Mouse (Mus musculus) MEL (cell line): ENCODE results near the gene Cpeb2. TPM values are rescaled to one million over a fixed set of nuclear protein-coding genes. Genes with fewer than 3 reads are reported as not detected.

Experiments
- DNase-seq: peaks from one replicate; pipeline ENCODE4 v3.0.0; 2011; ENCODE audit warnings: low read depth, low spot score
- H3K27ac ChIP-seq: 2 replicates; pipeline ENCODE4 v1.5.1; 2012; ENCODE audit warnings: low read depth, mild to moderate bottlenecking, control low read depth, low read length, moderate library complexity; ENCODE audit not compliant: control insufficient read depth
- H3K27me3 ChIP-seq, 2 experiments: fragments of 150-350 bp in 1 of 2; sonication (generic) in 1 of 2; 2 replicates each; pipeline ENCODE4 v1.6.1; 2012; ENCODE audit warnings: low read length in 2 of 2, mild to moderate bottlenecking in 2 of 2, improper control_type of control experiment in 1 of 2, moderate library complexity in 1 of 2; ENCODE audit not compliant: insufficient read depth in 2 of 2, control insufficient read depth in 1 of 2
- H3K36me3 ChIP-seq, 2 experiments: 2 replicates each; pipeline ENCODE4 v1.6.1; 2012 to 2014; ENCODE audit warnings: low read length in 2 of 2, improper control_type of control experiment in 1 of 2, inconsistent platforms in 1 of 2, mild to moderate bottlenecking in 1 of 2; ENCODE audit not compliant: insufficient read depth in 2 of 2, control insufficient read depth in 1 of 2
- H3K4me1 ChIP-seq, 2 experiments: fragments of 150-350 bp in 1 of 2; sonication (generic) in 1 of 2; 2 replicates each; pipeline ENCODE4 v1.6.1; 2012; ENCODE audit warnings: low read length in 2 of 2, improper control_type of control experiment in 1 of 2, mild to moderate bottlenecking in 1 of 2; ENCODE audit not compliant: insufficient read depth in 2 of 2, control insufficient read depth in 1 of 2
- H3K4me3 ChIP-seq, 2 experiments: fragments of 150-350 bp in 1 of 2; sonication (generic) in 1 of 2; 2 replicates each; pipeline ENCODE4 v1.5.1; 2012; ENCODE audit warnings: low read depth in 2 of 2, low read length in 2 of 2, mild to moderate bottlenecking in 2 of 2, moderate library complexity in 2 of 2, control low read depth in 1 of 2, improper control_type of control experiment in 1 of 2; ENCODE audit not compliant: control insufficient read depth in 1 of 2, insufficient read depth in 1 of 2
- H3K79me2 ChIP-seq: 2 replicates; pipeline ENCODE4 v1.6.1; 2012; ENCODE audit warnings: mild to moderate bottlenecking, low read length, moderate library complexity; ENCODE audit not compliant: control insufficient read depth, poor library complexity, insufficient read depth
- H3K9ac ChIP-seq: 2 replicates; pipeline ENCODE4 v1.6.1; 2012; ENCODE audit warnings: low read depth, mild to moderate bottlenecking, control low read depth, low read length, moderate library complexity; ENCODE audit not compliant: control insufficient read depth, poor library complexity, severe bottlenecking
- H3K9me3 ChIP-seq: fragments of 150-350 bp; sonication (generic); replicated peaks from 2 replicates; pipeline ENCODE4 v1.6.1; 2012; ENCODE audit warnings: mild to moderate bottlenecking, low read length, improper control_type of control experiment, moderate library complexity; ENCODE audit not compliant: insufficient read depth
- CHD1 ChIP-seq: IDR thresholded peaks from 2 replicates; pipeline ENCODE4 v1.6.1; 2012; ENCODE audit warnings: low read depth, mild to moderate bottlenecking, inconsistent platforms, low read length, improper control_type of control experiment
- CHD2 ChIP-seq: IDR thresholded peaks from 2 replicates; pipeline ENCODE4 v1.6.1; 2011; ENCODE audit warnings: low read length, improper control_type of control experiment
- ELF1 ChIP-seq: IDR thresholded peaks from 2 replicates; pipeline ENCODE4 v1.6.1; 2014; ENCODE audit warnings: low read depth, mild to moderate bottlenecking, inconsistent platforms, low read length, improper control_type of control experiment, moderate library complexity
- ETS1 ChIP-seq: IDR thresholded peaks from 2 replicates; pipeline ENCODE4 v1.6.1; 2012; ENCODE audit warnings: low read depth, mild to moderate bottlenecking, inconsistent platforms, low read length, improper control_type of control experiment, moderate library complexity
- GABPA ChIP-seq: IDR thresholded peaks from 2 replicates; pipeline ENCODE4 v1.6.1; 2012; ENCODE audit warnings: low read depth, mild to moderate bottlenecking, inconsistent platforms, low read length, improper control_type of control experiment, moderate library complexity
- GATA1 ChIP-seq: IDR thresholded peaks from 2 replicates; pipeline ENCODE4 v1.6.1; 2011; ENCODE audit warnings: low read depth, low read length, improper control_type of control experiment
- JUND ChIP-seq: IDR thresholded peaks from 2 replicates; pipeline ENCODE4 v1.6.1; 2011; ENCODE audit warnings: low read depth, mild to moderate bottlenecking, improper control_type of control experiment, low read length
- MAFK ChIP-seq: IDR thresholded peaks from 2 replicates; pipeline ENCODE4 v1.6.1; 2011; ENCODE audit warnings: low read depth, mild to moderate bottlenecking, low read length, improper control_type of control experiment, borderline replicate concordance
- MEF2A ChIP-seq: IDR thresholded peaks from 2 replicates; pipeline ENCODE4 v1.6.1; 2014; ENCODE audit warnings: low read depth, mild to moderate bottlenecking, inconsistent platforms, low read length, improper control_type of control experiment; ENCODE audit not compliant: poor library complexity, insufficient replicate concordance, severe bottlenecking; ENCODE audit errors: extremely low read depth
- MXI1 ChIP-seq: IDR thresholded peaks from 2 replicates; pipeline ENCODE4 v1.6.1; 2011; ENCODE audit warnings: mild to moderate bottlenecking, low read depth, low read length, improper control_type of control experiment
- MYB ChIP-seq: IDR thresholded peaks from 2 replicates; pipeline ENCODE4 v1.6.1; 2011; ENCODE audit warnings: mild to moderate bottlenecking, low read depth, low read length, improper control_type of control experiment
- NELFE ChIP-seq: IDR thresholded peaks from 2 replicates; pipeline ENCODE4 v1.6.1; 2011; ENCODE audit warnings: low read depth, low read length, improper control_type of control experiment
- NRF1 ChIP-seq: IDR thresholded peaks from 2 replicates; pipeline ENCODE4 v1.6.1; 2014; ENCODE audit warnings: low read depth, mild to moderate bottlenecking, inconsistent platforms, low read length, improper control_type of control experiment, moderate library complexity; ENCODE audit not compliant: poor library complexity, insufficient read depth, severe bottlenecking
- POLR2A ChIP-seq, 2 experiments: IDR thresholded peaks; 2 replicates each; pipeline ENCODE4 v1.6.1; 2011 to 2012; ENCODE audit warnings: low read length in 2 of 2, mild to moderate bottlenecking in 2 of 2, control low read depth in 1 of 2, improper control_type of control experiment in 1 of 2, low read depth in 1 of 2, moderate library complexity in 1 of 2; ENCODE audit not compliant: control insufficient read depth in 1 of 2, insufficient read depth in 1 of 2, poor library complexity in 1 of 2
- POLR2AphosphoS5 ChIP-seq: IDR thresholded peaks from 2 replicates; pipeline ENCODE4 v1.6.1; 2012; ENCODE audit warnings: low read depth, borderline replicate concordance, mild to moderate bottlenecking, inconsistent platforms, low read length, moderate library complexity, mixed read lengths
- RCOR1 ChIP-seq: IDR thresholded peaks from 2 replicates; pipeline ENCODE4 v1.6.1; 2012; ENCODE audit warnings: low read depth, mild to moderate bottlenecking, inconsistent platforms, low read length, improper control_type of control experiment
- SIN3A ChIP-seq: IDR thresholded peaks from 2 replicates; pipeline ENCODE4 v1.6.1; 2012; ENCODE audit warnings: low read length, improper control_type of control experiment, inconsistent platforms
- TAL1 ChIP-seq: IDR thresholded peaks from 2 replicates; pipeline ENCODE4 v1.6.1; 2012; ENCODE audit warnings: mild to moderate bottlenecking, inconsistent platforms, low read length, moderate library complexity, mixed read lengths
- TBP ChIP-seq: IDR thresholded peaks from 2 replicates; pipeline ENCODE4 v1.8.0; 2011; ENCODE audit warnings: low read depth, low read length, improper control_type of control experiment
- TCF12 ChIP-seq: IDR thresholded peaks from 2 replicates; pipeline ENCODE4 v1.6.1; 2014; ENCODE audit warnings: low read depth, mild to moderate bottlenecking, inconsistent platforms, low read length, improper control_type of control experiment, moderate library complexity
- ZNF384 ChIP-seq: IDR thresholded peaks from 2 replicates; pipeline ENCODE4 v1.6.1; 2012; ENCODE audit warnings: low read depth, mild to moderate bottlenecking, inconsistent platforms, low read length, improper control_type of control experiment
- polyA plus RNA-seq, 2 experiments: library from polyadenylated mRNA; stranded (reverse) in 1 of 2; unstranded in 1 of 2; fragments of >175 nt in 1 of 2; fragments of >200 nt in 1 of 2; gene quantifications; 2 replicates each; pipeline versions ENCODE4 v1.2.1 to v1.2.4; 2012; ENCODE audit warnings: low replicate concordance in 2 of 2, low read depth in 1 of 2; ENCODE audit not compliant: insufficient read length in 2 of 2, insufficient read depth in 1 of 2, missing spikeins in 1 of 2
- total RNA-seq: library from RNA; depleted of rRNA; stranded (reverse); fragments of 300-350 nt; gene quantifications from 2 replicates; pipeline ENCODE4 v1.2.3, GENCODE M21; 2012

The Cpeb2 gene
- total and polyA plus RNA-seq, 3 experiments = 0.69 to 2.0 TPM; not detected in 1

DNA sequence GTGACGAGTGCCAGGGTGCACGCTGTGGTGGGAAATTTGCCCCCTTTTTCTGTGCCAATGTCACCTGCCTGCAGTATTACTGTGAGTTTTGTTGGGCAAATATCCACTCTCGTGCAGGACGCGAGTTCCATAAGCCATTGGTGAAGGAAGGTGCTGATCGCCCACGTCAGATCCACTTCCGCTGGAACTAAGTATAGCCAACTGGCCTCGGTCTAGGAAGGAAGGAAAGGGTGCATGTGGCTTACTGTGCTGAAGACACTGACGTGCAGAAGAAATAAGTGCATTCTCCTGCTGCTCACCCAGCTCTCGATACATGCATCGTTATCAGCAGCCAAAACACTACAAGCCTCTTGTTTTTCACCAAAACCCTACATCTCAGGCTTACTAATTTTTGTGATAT, 52.8 kb downstream of the Cpeb2 start:
- peaks cover 9 to 13% of the 10 kb centered on the region in 2 experiments; a peak in 3 of 4 replicates for H3K4me1 ChIP-seq
- no peak for DNase-seq
- H3K9me3 ChIP-seq = no peaks in the 10 kb centered on the region
- H3K27ac ChIP-seq = no peak overlapping the region
- TF ChIP-seq GABPA = no peak
- TF ChIP-seq POLR2A (IDR thresholded peaks at IDR 0.05; ENCODE audit: control insufficient read depth in 1 of 2, insufficient read depth in 1 of 2, low read depth in 1 of 2, low read length in 2 of 2, poor library complexity in 1 of 2) = no peak
- no peak for TF ChIP-seq NELFE
- no peak for TF ChIP-seq NRF1
- TF ChIP-seq GATA1 = no peak
- TF ChIP-seq TAL1 = no peak
- no peak for TF ChIP-seq TBP
- TF ChIP-seq TCF12 = no peak
- TF ChIP-seq MXI1 = no peak
- TF ChIP-seq MYB = no peak
- TF ChIP-seq CHD2 = no peak
- TF ChIP-seq MEF2A = no peak
- no peak for TF ChIP-seq JUND
- TF ChIP-seq ETS1 = no peak
- TF ChIP-seq MAFK = no peak
- TF ChIP-seq RCOR1 = no peak
- no peak for TF ChIP-seq ZNF384
- no peak for TF ChIP-seq POLR2AphosphoS5
- no peak for TF ChIP-seq SIN3A
- no peak for TF ChIP-seq CHD1
- H3K79me2 ChIP-seq = no peaks in the 10 kb centered on the region
- peaks cover 2 to 12% of the 10 kb centered on the region in 2 experiments; a peak in 3 of 4 replicates for H3K36me3 ChIP-seq
- no peak overlapping the region for H3K4me3 ChIP-seq
- no peaks in the 10 kb centered on the region for H3K27me3 ChIP-seq
- H3K9ac ChIP-seq = no peak overlapping the region

DNA sequence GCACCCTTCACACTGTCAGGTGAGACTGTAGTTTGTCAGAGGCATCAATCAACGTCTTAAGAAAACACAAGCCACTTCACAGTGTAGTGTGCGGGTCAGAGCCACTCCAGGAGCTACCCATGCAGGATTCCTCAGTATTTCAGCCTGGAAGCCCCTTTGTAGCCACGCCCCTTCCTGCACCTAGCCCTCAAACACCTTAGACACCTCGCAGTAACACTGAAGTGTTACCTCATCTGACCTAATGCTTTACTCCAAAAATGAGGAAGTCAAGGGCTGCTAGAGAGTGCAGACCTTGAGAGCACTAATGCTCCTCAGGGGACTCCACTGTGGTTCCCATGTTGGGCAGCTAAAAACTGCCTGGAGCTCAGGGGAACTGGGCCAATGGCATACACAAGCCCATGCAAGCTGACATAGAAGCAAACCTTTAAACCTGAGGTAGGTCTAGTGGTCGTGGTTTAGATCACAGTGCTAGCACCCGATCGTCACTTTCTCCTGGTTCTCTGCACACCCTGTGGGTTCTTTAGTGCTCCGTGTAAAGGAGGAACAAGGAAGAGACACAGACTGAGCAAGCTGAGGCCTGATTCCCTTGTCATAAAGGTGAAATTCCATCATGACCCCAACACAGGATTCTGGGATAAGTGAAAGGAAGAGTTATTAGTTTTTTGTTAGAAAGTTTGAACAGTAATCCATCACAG, 56.9 kb downstream of the Cpeb2 start:
- Histone ChIP-seq H3K27ac (no peak overlapping the region), H3K9me3 (no peaks in the 10 kb centered on the region), H3K36me3 (peaks cover under 1 to 7% of the 10 kb centered on the region in 2 experiments; a peak in 3 of 4 replicates), H3K9ac (no peak overlapping the region), H3K4me1 (peaks cover 7 to 10% of the 10 kb centered on the region in 2 experiments; a peak in 3 of 4 replicates), H3K79me2 (no peaks in the 10 kb centered on the region), H3K27me3 (no peaks in the 10 kb centered on the region), H3K4me3 (no peak overlapping the region)
- no peak for TF ChIP-seq ELF1
- DNase-seq = peak; percentile 72
